Mouse (Mus musculus): ENCODE results near the gene Donson. TPM values are rescaled to one million over a fixed set of nuclear protein-coding genes. Genes with fewer than 3 reads are reported as not detected.
"Not testable (repeated sequence)": the region's sequence is repeated elsewhere in the genome, so short reads cannot be mapped to it uniquely, and the experiment has no call there.

Gene Donson
- polyA plus RNA-seq, 1 experiment, result 25.6 TPM

DNA sequence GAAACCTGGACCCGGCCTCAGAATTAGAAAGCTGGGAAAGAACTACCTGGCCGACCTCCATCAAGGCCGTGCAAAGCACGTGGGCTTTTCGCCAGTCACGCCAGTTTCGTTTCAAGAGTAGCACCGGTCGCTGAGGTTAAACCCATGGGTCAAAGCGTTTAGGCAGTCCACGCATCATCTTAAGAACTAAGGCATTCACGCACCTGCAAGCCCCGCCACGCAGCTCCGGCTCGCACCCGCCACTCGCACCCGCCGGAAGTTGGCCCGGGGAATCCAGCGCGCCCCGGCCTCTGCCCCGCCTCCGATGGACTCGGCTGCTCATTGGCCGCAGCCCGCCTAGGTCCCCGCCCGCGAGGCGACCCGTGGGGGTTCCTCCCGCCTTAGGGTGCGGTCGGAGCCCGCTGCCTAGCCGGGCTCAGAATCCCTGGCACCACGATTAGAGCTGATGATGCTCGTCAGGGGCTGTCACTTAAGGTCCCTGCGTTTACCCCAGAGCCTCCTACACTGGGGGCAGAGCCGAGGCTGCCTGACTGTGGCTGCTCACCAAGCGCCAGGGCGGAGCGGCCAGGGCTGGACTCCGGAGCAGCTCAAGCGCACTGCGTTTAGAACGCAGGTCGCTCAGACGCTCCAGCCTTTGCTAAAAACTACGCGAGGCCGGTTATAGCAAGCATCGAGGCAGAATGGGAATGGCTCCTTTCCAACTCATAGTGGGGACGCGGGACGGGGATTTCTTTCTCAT, 41.7 kb downstream of the Donson start, which contains the start of gene Gart:
Gene Gart, minus strand, starts transcription at position 272 of the 739 bp plus-strand sequence.
- Histone ChIP-seq H3K4me3 (ENCODE audit: insufficient read depth, low read length) (peak within 1 kb of the TSS; percentile 98), H3K4me1 (ENCODE audit: control insufficient read depth, insufficient read depth, low read length) (no peaks in the 10 kb centered on the region), H3K27ac (ENCODE audit: insufficient read depth, low read length) (peak within 1 kb of the TSS; percentile 95)
- TF ChIP-seq POLR2A (IDR thresholded peaks at IDR 0.05; ENCODE audit: low read depth, low read length), result peak; percentile 99
- no peak for TF ChIP-seq CTCF (IDR thresholded peaks at IDR 0.05; ENCODE audit: borderline replicate concordance, insufficient read depth, low read length)

DNA sequence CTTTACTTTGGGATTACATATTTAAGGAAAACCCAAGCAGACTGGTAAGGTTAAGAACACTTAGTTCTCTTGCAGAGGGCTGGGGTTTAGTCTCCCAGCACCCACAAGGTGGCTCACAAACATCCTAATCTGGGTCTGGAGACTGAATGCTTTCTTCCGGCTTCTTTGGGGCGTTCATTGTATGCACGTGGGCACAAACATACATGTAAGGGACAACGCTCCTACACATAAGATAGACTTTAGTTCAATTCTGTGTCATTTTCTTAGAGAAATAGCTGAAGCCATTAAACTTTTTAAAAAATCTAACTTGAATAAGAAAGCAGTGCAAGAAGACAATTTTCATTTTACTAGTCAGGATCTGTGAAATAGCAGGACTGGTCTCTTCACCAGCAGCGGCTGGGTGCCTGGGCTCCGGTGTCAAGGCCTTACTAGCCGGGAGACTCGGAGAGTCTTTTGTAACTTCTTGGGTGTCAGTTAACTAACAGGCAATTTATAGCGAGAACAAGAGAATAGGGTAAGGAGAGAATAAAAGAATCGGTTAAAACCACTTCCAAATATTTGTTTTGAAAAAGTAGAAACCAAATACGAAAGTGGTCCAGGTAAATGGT, 42.5 kb downstream of the Donson start:
- peak overlapping the region; percentile 95 for H3K4me3 ChIP-seq (ENCODE audit: insufficient read depth, low read length)
- TF ChIP-seq CTCF (IDR thresholded peaks at IDR 0.05; ENCODE audit: borderline replicate concordance, insufficient read depth, low read length), result no peak
- TF ChIP-seq POLR2A (IDR thresholded peaks at IDR 0.05; ENCODE audit: low read depth, low read length), result no peak

DNA sequence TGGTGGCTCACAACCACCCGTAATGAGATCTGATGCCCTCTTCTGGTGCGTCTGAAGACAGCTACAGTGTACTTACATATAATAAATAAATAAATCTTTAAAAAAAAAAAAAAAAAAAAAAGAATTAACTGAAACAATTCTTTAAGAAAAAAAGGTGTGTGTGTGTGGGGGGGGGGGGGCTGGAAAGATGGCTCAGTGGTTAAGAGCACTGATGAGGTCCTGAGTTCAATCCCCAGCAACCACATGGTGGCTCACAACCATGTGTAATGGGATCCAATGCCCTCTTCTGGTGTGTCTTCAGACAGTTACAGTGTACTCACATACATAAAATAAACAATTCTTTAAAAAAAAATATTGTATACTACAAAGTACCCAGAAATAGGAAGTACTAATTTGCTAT, 43.1 kb downstream of the Donson start:
- H3K4me3 ChIP-seq (ENCODE audit: insufficient read depth, low read length), result not testable (repeated sequence)

More for the DNA sequence above, 42.5 kb downstream of the Donson start:
- Histone ChIP-seq H3K27ac (ENCODE audit: insufficient read depth, low read length) (no peak overlapping the region), H3K4me1 (ENCODE audit: control insufficient read depth, insufficient read depth, low read length) (no peaks in the 10 kb centered on the region)

DNA sequence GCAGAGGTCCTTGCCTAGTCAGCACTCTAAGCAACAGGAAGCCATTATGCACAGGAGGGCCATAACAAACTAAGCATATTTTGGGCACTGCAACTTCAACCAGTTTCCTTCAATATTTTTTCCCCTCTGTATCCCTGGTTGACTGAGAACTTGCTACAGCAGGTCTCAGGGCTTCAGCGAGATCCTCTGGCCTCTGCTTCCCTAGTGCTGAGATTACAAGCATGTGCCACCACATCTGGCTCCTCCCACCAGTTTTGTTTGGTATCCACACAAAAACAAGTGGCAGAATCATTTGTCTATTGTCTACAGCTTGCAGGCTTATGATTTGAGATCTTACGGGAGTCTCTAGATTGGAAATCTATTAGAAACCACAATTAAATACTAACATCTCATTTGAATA, 43.7 kb downstream of the Donson start:
- Histone ChIP-seq H3K4me3 (ENCODE audit: insufficient read depth, low read length) (no peak overlapping the region), H3K4me1 (ENCODE audit: control insufficient read depth, insufficient read depth, low read length) (no peaks in the 10 kb centered on the region), H3K27ac (ENCODE audit: insufficient read depth, low read length) (no peak overlapping the region)
- no peak for TF ChIP-seq POLR2A (IDR thresholded peaks at IDR 0.05; ENCODE audit: low read depth, low read length)
- no peak for TF ChIP-seq CTCF (IDR thresholded peaks at IDR 0.05; ENCODE audit: borderline replicate concordance, insufficient read depth, low read length)

More for the DNA sequence above, 43.1 kb downstream of the Donson start:
- H3K4me1 ChIP-seq (ENCODE audit: control insufficient read depth, insufficient read depth, low read length); H3K27ac ChIP-seq (ENCODE audit: insufficient read depth, low read length): not testable (repeated sequence)

DNA sequence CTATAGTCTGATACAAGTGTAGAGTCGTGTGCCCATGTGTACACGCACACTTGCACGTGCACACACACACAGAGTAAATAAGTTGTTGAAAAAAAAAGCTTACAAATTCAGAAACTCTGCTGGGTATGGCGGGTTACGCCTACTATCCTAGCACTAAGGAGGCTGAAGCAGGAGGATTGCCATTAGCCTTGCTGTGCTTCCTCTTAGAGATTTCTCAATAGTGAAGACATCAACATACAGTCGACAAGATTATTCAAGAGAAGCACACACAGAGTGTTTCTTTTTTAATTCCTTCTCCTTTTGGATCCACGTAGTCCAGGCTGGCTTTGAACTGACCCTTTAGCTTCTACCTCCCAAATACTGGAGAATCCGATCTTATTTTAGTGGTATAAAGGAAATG, 48.4 kb downstream of the Donson start:
- TF ChIP-seq POLR2A (IDR thresholded peaks at IDR 0.05; ENCODE audit: low read depth, low read length) (no peak), CTCF (IDR thresholded peaks at IDR 0.05; ENCODE audit: borderline replicate concordance, insufficient read depth, low read length) (no peak)
- H3K27ac ChIP-seq (ENCODE audit: insufficient read depth, low read length), result no peak overlapping the region
- H3K4me1 ChIP-seq (ENCODE audit: control insufficient read depth, insufficient read depth, low read length), result no peaks in the 10 kb centered on the region
- H3K4me3 ChIP-seq (ENCODE audit: insufficient read depth, low read length), result no peak overlapping the region

DNA sequence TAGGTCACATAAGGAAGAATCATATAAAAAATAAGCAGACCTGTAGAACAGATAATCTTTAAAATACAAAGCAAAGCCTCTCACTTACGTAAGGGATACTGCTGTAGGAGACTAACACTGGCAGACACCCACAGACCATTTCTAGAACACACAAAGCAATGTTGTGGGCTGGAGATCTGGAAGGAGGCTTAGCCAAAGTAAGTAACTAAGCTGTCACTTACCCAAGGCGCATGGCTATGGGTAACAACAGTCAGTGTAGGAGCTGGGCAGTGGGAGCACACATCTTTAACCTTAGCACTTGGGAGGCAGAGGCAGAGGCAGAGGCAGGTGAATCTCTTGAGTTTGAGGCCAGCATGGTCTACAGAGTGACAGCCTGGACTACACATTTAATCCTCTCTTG, 48.9 kb downstream of the Donson start:
- Histone ChIP-seq H3K4me1 (ENCODE audit: control insufficient read depth, insufficient read depth, low read length) (no peaks in the 10 kb centered on the region), H3K27ac (ENCODE audit: insufficient read depth, low read length) (no peak overlapping the region), H3K4me3 (ENCODE audit: insufficient read depth, low read length) (no peak overlapping the region)
- TF ChIP-seq CTCF (IDR thresholded peaks at IDR 0.05; ENCODE audit: borderline replicate concordance, insufficient read depth, low read length) (no peak), POLR2A (IDR thresholded peaks at IDR 0.05; ENCODE audit: low read depth, low read length) (no peak)

DNA sequence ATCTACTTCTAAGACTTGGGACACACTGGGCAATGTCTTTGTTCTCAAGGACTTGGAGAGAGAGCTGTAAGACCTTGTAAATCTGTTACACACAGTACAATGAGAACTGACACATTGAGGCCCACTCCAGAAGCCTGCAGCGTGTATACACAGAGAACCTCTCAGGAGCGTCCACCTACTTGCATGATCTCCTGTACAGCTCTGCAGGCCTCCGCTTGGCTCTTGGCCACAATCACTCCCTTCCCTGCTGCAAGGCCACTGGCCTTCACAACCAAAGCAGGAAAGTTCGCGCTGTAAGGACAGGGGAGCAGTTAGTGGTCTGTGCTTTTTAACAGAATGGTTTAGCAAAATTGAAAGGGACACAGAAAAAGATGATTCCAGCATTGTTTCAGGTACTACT, 49.4 kb downstream of the Donson start:
- Histone ChIP-seq H3K4me1 (ENCODE audit: control insufficient read depth, insufficient read depth, low read length) (no peaks in the 10 kb centered on the region), H3K27ac (ENCODE audit: insufficient read depth, low read length) (no peak overlapping the region), H3K4me3 (ENCODE audit: insufficient read depth, low read length) (no peak overlapping the region)
- TF ChIP-seq CTCF (IDR thresholded peaks at IDR 0.05; ENCODE audit: borderline replicate concordance, insufficient read depth, low read length) (no peak), POLR2A (IDR thresholded peaks at IDR 0.05; ENCODE audit: low read depth, low read length) (no peak)

DNA sequence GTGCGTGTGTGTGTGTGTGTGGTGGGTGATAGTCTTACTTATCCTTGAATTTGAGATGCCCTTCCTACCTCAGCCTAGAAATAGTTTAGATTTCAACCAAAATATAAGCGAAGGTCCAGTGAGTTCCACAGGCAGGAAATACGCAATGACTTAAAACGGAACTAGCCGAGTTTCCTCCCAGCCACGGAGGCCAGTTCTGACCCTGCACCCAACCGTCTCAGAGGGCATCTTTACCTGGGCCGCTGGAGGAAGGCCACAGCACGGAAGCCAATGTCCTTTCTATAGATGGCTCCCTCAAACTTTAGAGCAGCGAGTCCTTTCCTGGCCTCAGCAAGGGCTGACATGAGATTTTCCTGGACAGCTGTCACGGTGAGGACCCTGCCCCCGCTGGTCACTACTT, 54.9 kb downstream of the Donson start:
- no peak overlapping the region for H3K27ac ChIP-seq (ENCODE audit: insufficient read depth, low read length)
- no peaks in the 10 kb centered on the region for H3K4me1 ChIP-seq (ENCODE audit: control insufficient read depth, insufficient read depth, low read length)
- no peak for TF ChIP-seq POLR2A (IDR thresholded peaks at IDR 0.05; ENCODE audit: low read depth, low read length)
- H3K4me3 ChIP-seq (ENCODE audit: insufficient read depth, low read length), result no peak overlapping the region

DNA sequence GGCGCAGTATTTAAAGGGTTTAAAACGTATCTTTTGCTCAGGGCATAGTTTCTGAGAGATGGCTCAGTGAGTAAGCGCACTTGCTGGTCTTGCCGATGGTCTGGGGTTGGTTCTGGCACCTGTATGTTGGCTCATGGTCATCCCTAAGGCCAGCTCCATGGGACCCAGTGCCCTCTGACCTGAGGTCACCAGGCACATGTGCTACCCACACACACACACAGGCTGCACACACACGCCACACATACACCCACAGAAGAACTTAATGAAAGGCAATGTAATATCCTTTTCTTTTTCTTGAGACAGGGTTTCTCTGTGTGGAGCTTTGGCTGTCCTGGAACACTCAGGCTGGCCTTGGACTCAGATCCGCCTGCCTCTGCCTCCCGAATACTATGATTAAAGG, 55.6 kb downstream of the Donson start:
- TF ChIP-seq CTCF (IDR thresholded peaks at IDR 0.05; ENCODE audit: borderline replicate concordance, insufficient read depth, low read length) (no peak), POLR2A (IDR thresholded peaks at IDR 0.05; ENCODE audit: low read depth, low read length) (no peak)
- H3K27ac ChIP-seq (ENCODE audit: insufficient read depth, low read length), result no peak overlapping the region
- H3K4me1 ChIP-seq (ENCODE audit: control insufficient read depth, insufficient read depth, low read length), result no peaks in the 10 kb centered on the region
- H3K4me3 ChIP-seq (ENCODE audit: insufficient read depth, low read length), result no peak overlapping the region

DNA sequence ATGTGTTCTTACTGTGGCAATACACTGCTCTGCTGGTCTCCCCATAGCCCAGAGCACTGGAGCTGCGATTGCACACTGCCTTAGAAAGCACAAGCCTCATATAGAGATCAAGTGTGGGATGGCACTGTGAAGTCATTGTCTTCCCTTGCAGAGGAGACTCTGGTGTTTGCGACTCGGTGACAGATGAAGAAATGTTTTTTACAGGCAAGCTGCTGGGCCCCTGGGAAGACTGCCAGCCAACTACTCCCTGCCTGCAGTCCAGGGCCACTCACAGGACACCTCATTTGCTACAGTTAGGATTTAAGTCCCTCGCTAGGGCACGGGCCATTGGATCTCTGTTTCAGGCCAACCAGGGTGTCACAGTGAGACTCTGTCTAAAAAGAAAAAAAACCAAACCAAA, 56.1 kb downstream of the Donson start:
- Histone ChIP-seq H3K4me1 (ENCODE audit: control insufficient read depth, insufficient read depth, low read length) (no peaks in the 10 kb centered on the region), H3K27ac (ENCODE audit: insufficient read depth, low read length) (no peak overlapping the region), H3K4me3 (ENCODE audit: insufficient read depth, low read length) (no peak overlapping the region)
- no peak for TF ChIP-seq CTCF (IDR thresholded peaks at IDR 0.05; ENCODE audit: borderline replicate concordance, insufficient read depth, low read length)
- no peak for TF ChIP-seq POLR2A (IDR thresholded peaks at IDR 0.05; ENCODE audit: low read depth, low read length)

All from embryonic fibroblast, embryonic 13.5 days (primary cell).